Mouse (Mus musculus) megakaryocyte, embryonic 14.5 days (primary cell): ENCODE measurements at regions not wholly inside any gene's neighbourhood (a gene's known extent, or its start where the extent isn't known, plus 50 kb on each side); places are given as distances from the start of the nearest gene placed in this dataset.

ENCODE experiments used
- H3K27me3 ChIP-seq: replicated peaks from 2 replicates; pipeline ENCODE3; 2012; ENCODE audit warnings: inconsistent platforms
- H3K36me3 ChIP-seq: replicated peaks from 2 replicates; pipeline ENCODE3; 2012; ENCODE audit warnings: low read length, inconsistent platforms, mixed read lengths
- H3K4me1 ChIP-seq: 2 replicates; pipeline ENCODE4 v1.6.1; 2012; ENCODE audit warnings: inconsistent platforms
- H3K4me3 ChIP-seq: replicated peaks from 2 replicates; pipeline ENCODE3; 2012; ENCODE audit warnings: moderate library complexity, mild to moderate bottlenecking, inconsistent platforms
- H3K9me3 ChIP-seq: 2 replicates; pipeline ENCODE4 v1.6.1; 2012; ENCODE audit warnings: inconsistent platforms
- FLI1 ChIP-seq: IDR thresholded peaks from 2 replicates; pipeline ENCODE4 v1.6.1; 2012; ENCODE audit warnings: low read length, inconsistent platforms, mixed read lengths
- GATA1 ChIP-seq: IDR thresholded peaks from 3 replicates; pipeline ENCODE4 v1.6.1; 2012; ENCODE audit warnings: mixed read lengths, low read length, inconsistent platforms, borderline replicate concordance

DNA sequence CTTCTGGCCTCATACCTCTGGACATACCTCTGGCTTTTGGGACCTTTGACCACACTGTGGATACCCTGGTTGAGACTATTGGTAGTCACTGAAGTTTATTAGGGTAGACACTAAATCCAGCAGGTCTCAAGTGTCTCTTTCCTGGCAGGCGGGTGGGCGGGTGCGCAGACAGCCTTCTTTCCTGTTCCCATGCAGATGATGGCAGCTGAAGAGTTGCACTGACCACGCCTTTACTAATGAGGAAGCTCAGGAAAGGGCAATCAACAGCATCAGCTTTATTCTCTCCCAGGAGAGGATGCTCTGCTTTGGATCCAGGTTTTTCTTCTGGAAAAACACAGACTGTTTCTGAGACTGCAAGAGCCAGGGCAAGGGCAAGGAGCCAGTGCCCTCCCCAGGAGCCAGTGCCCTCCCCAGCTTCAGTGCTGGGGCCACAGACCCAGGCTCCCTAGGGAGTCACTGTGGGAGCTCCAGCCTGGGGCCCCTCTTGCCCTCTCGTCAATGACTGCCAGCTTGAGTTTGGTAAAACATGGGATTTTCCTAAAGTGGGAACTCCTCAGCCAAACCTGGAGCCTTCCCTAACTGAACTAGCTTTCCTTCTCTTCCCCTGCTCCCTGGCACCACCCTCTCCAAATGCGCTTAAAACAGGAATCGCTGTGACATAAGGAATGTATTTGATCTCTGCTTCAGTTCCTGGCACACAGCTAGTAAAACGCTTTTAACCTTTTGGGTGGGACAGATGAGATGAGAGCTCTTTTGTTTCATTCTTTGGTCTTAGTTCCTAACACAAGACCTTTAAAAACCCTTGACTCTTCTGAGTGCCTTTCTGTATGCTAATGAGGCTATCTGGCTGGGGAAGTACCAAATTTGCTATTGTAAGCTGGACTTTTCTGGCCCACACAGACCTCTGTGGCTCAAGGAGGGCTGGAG lies 319.6 kb downstream of the 1810013L24Rik start:
- Histone ChIP-seq H3K27me3 (no peaks in the 10 kb centered on the region), H3K4me3 (no peak overlapping the region), H3K9me3 (no peaks in the 10 kb centered on the region), H3K4me1 (no peaks in the 10 kb centered on the region), H3K36me3 (no peaks in the 10 kb centered on the region)
- TF ChIP-seq GATA1 (no peak), FLI1 (no peak)

GRCm38 (mm10) chr16:9151936-9152335 lies 322.0 kb downstream of the 1810013L24Rik start:
- no peak overlapping the region for H3K4me3 ChIP-seq
- no peaks in the 10 kb centered on the region for H3K36me3 ChIP-seq
- no peaks in the 10 kb centered on the region for H3K4me1 ChIP-seq
- no peak for TF ChIP-seq GATA1
- no peak for TF ChIP-seq FLI1
- no peaks in the 10 kb centered on the region for H3K27me3 ChIP-seq
- no peaks in the 10 kb centered on the region for H3K9me3 ChIP-seq

- Histone ChIP-seq H3K27me3 (no peaks in the 10 kb centered on the region), H3K4me3 (no peak overlapping the region)
- TF ChIP-seq FLI1: no peak
- TF ChIP-seq GATA1: no peak
These were observed 323.6 kb downstream of the 1810013L24Rik start for GRCm38 (mm10) chr16:9153501-9153900.

GRCm38 (mm10) chr16:9165763-9166310 lies 335.9 kb downstream of the 1810013L24Rik start:
- H3K4me3 ChIP-seq: peak overlapping the region; percentile 74
- H3K36me3 ChIP-seq: no peaks in the 10 kb centered on the region
- peaks cover 5% of the 10 kb centered on the region; the same call in 1 of the 2 replicates for H3K9me3 ChIP-seq
- no peaks in the 10 kb centered on the region for H3K4me1 ChIP-seq
- peaks cover 2% of the 10 kb centered on the region for H3K27me3 ChIP-seq
- TF ChIP-seq FLI1 (no peak), GATA1 (no peak)

More at GRCm38 (mm10) chr16:9153501-9153900, 323.6 kb downstream of the 1810013L24Rik start:
- Histone ChIP-seq H3K4me1 (no peaks in the 10 kb centered on the region), H3K9me3 (no peaks in the 10 kb centered on the region), H3K36me3 (no peaks in the 10 kb centered on the region)

GRCm38 (mm10) chr16:9176402-9176801 lies 346.5 kb downstream of the 1810013L24Rik start:
- Histone ChIP-seq H3K4me3 (no peak overlapping the region), H3K9me3 (no peaks in the 10 kb centered on the region), H3K36me3 (no peaks in the 10 kb centered on the region), H3K27me3 (no peaks in the 10 kb centered on the region), H3K4me1 (no peaks in the 10 kb centered on the region)
- TF ChIP-seq FLI1 (no peak), GATA1 (no peak)

DNA sequence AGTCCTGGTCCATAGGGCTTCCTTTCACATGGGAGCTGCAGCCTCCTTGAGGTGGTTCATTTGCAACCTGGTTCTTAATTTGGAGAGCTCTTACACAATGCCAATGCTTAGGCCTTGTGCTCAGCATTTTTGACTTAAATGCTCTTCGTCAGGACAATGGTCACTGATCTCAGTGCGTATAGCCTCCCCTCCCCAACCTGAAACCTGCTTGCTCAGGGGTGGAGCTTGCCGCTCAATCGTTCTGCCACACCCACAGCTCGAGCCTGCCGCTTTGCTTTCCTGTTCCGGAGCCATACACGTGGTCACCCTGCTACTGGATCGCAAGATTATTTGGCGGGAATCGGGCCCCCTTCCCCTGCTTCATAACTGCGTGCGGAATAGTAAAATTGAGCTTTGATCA lies 365.9 kb downstream of the 1810013L24Rik start:
- Histone ChIP-seq H3K4me1 (no peaks in the 10 kb centered on the region), H3K9me3 (0 out of 2 replicates have a peak, but pooled peaks cover 9% of the 10 kb centered on the region), H3K4me3 (no peak overlapping the region), H3K36me3 (no peaks in the 10 kb centered on the region), H3K27me3 (no peaks in the 10 kb centered on the region)
- no peak for TF ChIP-seq FLI1
- no peak for TF ChIP-seq GATA1

GRCm38 (mm10) chr16:9198903-9199532 lies 369.1 kb downstream of the 1810013L24Rik start:
- no peaks in the 10 kb centered on the region for H3K4me1 ChIP-seq
- no peaks in the 10 kb centered on the region for H3K27me3 ChIP-seq
- H3K36me3 ChIP-seq: no peaks in the 10 kb centered on the region
- no peaks in the 10 kb centered on the region for H3K9me3 ChIP-seq
- H3K4me3 ChIP-seq: no peak overlapping the region
- TF ChIP-seq GATA1 (no peak), FLI1 (no peak)

DNA sequence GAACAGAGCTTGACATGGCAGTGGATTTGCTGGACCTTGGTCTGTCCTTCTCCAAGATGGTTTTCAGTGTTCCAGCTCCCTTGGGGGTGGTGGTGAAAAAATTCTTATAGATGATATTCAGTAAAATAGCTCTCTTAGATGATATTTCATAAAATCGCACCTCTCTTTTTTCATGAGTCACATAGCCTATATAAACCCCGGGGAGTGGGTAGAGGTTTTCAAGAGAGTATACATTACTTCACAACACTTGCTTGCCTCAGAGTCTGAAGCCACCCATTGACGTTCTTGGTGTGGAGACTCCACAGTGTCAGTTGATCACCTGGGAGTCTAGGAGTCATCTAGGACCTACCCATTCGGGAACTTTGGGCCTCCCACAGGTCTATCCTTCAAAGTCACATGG lies 378.7 kb downstream of the 1810013L24Rik start:
- no peak for TF ChIP-seq GATA1
- TF ChIP-seq FLI1: no peak
- Histone ChIP-seq H3K4me3 (no peak overlapping the region), H3K36me3 (no peaks in the 10 kb centered on the region), H3K9me3 (peaks cover 27% of the 10 kb centered on the region), H3K27me3 (no peaks in the 10 kb centered on the region), H3K4me1 (no peaks in the 10 kb centered on the region)

- Histone ChIP-seq H3K4me3 (no peak overlapping the region), H3K9me3 (peaks cover 28% of the 10 kb centered on the region), H3K36me3 (no peaks in the 10 kb centered on the region), H3K27me3 (no peaks in the 10 kb centered on the region), H3K4me1 (no peaks in the 10 kb centered on the region)
- no peak for TF ChIP-seq GATA1
- TF ChIP-seq FLI1: no peak
These were observed 381.6 kb downstream of the 1810013L24Rik start for GRCm38 (mm10) chr16:9211485-9211884.

DNA sequence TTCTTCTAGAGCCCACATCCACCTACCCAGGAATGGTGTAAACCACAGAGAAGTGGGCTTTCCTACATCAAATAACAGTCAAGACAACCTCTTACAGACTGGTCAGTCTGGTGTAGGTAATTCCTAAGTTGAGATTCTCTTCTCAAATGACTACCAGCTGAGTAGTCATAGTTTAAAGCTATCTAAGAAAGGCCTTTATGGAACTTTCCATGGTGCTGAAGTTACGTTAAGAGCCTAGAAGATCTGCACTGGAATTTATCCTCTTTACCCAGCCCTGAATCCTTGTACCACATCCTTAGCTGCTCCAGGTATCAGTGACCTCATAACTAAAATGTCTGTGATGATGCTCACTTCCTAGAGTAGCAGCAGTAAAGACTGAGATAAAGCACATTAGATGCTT lies 385.2 kb downstream of the 1810013L24Rik start:
- peaks cover 16% of the 10 kb centered on the region for H3K9me3 ChIP-seq
- H3K36me3 ChIP-seq: no peaks in the 10 kb centered on the region
- H3K4me1 ChIP-seq: no peaks in the 10 kb centered on the region
- TF ChIP-seq GATA1: no peak
- TF ChIP-seq FLI1: no peak
- H3K27me3 ChIP-seq: no peaks in the 10 kb centered on the region
- no peak overlapping the region for H3K4me3 ChIP-seq
